Mouse (Mus musculus) brain, embryonic 14.5 days (tissue): ENCODE results near the gene Pianp. TPM values are rescaled to one million over a fixed set of nuclear protein-coding genes. Genes with fewer than 3 reads are reported as not detected.

Source experiments
- DNase-seq: peaks from one replicate; pipeline ENCODE4 v3.0.0-alpha.2; 2011; ENCODE audit warnings: low read depth
- CTCF ChIP-seq: fragments of 200-500 bp; IDR thresholded peaks from 2 replicates; pipeline ENCODE4 v1.5.1; 2012; ENCODE audit warnings: inconsistent platforms, mild to moderate bottlenecking, moderate library complexity, borderline replicate concordance; ENCODE audit not compliant: insufficient read depth, insufficient read length; ENCODE audit errors: extremely low read depth
- POLR2A ChIP-seq: fragments of 200-500 bp; IDR thresholded peaks from 2 replicates; pipeline ENCODE4 v1.6.1; 2012; ENCODE audit warnings: mild to moderate bottlenecking, inconsistent platforms, borderline replicate concordance; ENCODE audit not compliant: poor library complexity, insufficient read depth, insufficient read length, severe bottlenecking; ENCODE audit errors: extremely low read depth
- polyA plus RNA-seq: library from polyadenylated mRNA; depleted of rRNA; stranded (reverse); fragments of >200 nt; gene quantifications from 2 replicates; pipeline ENCODE4 v1.2.3, GENCODE M21; 2012; rRNA removed

Gene Pianp
- polyA plus RNA-seq, result 49.8 and 68.1 TPM in 2 replicates

DNA sequence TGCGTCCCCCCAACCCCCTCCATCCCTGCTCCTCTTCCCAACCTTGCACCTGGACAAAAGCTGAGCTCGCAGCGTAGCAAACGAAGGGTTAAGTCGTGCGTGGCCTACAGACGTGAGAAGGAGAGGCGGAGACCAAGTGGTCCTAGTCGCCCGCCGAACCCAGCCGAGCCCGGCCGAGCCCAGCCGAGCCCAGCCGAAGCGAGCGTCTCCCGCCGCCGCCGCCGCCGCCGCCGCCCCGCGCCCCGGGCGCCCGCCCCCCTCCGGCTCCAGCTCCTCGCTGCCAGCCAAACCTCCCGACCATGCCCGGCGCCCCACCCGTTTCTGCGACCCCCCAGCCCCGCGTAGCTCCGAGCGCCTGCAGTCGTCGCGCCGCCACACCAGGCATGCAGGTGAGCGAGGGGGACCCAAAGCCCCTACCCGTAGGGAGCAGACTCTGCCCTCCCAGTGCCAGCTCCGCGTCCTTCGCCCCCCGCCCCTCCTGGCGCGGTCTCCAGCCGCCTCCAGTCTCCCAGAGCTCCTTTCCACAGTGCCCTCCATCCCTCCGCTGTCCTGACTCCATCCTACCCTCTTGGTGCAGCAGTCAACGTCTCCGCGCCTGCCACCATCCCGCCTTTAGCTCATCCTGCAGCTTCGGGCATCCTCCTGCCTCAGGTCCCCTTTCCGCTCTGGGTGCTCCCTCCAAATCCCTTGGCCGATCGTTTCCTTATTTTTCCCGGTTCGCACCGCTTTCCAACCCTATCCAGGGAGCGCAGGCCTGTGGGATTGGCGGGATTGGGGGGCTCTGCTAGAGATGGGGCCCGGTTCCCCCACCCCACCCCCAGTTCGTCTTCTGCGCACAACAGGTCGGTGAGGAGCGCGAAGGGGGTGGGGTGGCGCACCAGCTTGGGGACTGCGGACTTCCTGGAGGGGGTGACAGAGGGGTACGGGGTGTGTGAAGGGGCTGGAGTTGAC, at the start of gene Pianp:
Gene Pianp (plus strand): TSS at position 144 of the 951 bp plus-strand sequence.
- peak; percentile 88 for DNase-seq
- TF ChIP-seq CTCF, result no peak
- no peak; the same call in 1 of the 2 replicates for TF ChIP-seq POLR2A

DNA sequence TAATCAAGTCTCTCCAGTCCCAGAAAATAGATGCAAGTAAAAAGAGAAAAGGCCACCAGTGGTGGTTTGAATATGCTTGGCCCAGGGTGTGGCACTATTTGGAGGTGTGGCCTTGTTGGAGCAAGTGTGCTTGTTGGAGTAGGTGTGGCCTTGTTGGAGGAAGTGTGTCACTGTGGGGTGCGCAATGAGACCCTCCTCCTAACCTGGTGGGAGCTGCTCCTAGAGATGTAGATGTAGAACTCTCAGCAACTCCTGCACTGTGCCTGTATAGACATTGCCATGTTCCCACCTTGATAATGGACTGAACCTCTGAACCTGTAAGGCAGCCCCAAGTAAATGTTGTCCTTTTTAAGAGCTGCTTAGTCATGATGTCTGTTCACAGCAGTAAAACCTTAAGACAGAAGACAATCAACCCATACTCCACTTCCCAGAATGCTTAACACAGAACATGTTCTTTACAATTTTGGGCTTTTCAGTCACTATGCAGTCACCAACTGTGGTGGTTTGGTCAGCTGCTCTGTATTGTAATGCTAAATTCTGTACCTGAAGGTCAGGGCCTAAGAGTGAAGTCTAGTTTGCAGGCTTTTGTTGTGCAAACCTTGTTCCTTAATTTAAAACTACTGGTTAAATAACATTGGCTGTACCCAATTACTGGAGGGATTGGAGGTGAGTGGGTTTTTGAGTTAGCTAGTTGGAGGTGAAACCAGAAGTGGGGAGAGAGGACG, 42.3 kb upstream of the Pianp start:
- no peak for DNase-seq
- TF ChIP-seq CTCF, result no peak
- no peak for TF ChIP-seq POLR2A

DNA sequence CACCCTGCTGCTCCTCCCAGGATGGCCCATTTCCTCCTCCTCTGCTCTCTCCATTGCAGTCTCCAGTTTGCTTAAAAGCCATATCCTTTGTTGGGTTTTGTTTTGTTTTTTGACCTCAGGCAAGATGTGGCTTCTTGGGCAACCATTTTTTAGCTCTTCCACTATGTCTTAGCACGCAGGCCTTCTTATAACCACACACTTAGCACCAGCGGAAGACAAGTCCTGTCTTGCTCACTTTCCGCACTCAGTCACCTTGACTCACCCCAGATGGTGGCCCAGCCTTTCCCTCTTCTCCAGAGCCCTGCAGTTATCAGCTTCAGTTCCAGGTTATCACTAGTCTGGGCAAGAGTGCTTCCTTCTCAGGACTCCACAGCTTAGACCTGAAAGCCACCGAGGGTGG, 41.3 kb upstream of the Pianp start:
- DNase-seq, result no peak

DNA sequence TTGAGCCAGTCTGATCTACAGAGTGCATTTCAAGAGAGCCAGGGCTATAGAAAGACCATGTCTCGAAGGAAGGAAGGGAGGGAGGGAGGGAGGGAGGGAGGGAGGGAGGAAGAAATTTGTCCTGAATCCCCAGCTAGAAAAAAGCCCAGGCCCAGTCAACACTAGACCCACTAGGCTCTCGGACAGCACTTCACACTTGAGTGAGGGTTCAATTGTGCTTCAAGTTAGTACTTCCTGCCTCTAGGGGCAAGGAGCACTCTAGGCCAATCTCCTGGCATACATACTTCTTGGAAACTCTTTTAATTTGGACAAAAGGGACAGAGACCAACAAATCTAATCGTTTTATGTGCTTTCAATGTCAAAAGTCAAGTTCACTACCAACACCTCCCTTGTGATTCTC, 38.4 kb upstream of the Pianp start:
- DNase-seq, result no peak
- no peak for TF ChIP-seq CTCF
- no peak for TF ChIP-seq POLR2A

More for the DNA sequence above, 41.3 kb upstream of the Pianp start:
- TF ChIP-seq POLR2A, result no peak
- no peak for TF ChIP-seq CTCF

DNA sequence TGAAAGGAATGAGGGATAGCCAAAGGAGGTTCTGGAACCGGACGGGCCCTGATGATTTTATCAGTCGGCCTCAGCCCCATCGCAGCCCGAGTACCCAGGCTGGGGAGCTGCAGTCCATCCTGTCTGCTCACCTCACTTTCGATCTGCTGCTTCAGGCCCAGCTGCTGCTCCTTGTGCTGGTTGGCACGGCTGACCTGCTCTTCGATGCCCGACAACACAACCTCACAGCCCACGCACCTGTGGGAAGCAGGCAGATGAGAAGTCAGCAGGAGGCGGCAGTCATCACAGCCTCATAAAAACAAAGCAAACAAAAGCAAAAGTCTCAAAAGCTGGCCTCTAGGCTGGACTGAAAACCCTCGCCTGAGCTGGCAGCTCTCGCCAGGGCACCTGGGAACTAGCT, 36.5 kb upstream of the Pianp start:
- no peak for TF ChIP-seq POLR2A
- no peak for TF ChIP-seq CTCF
- DNase-seq, result no peak

DNA sequence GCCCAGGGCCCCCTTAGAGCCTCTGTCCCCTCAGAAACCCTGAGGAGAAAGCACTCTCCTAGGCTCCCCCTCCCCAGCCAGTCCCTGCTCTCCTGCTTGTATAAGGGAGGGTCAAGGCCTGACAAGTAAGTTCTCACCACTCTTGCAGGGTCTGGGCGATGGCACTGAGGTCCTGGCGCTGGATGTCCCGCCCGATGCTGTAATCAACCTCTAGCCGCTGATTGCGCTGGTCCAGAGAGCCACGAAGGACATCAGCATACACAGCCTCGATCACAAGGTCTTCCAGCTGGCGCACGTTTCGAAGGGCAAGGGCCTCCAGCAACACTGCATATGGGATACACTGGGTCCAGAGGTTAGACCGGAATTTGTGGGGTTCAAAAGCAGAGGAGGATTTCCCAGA, 35.5 kb upstream of the Pianp start:
- no peak for DNase-seq
- no peak for TF ChIP-seq CTCF
- TF ChIP-seq POLR2A, result no peak

DNA sequence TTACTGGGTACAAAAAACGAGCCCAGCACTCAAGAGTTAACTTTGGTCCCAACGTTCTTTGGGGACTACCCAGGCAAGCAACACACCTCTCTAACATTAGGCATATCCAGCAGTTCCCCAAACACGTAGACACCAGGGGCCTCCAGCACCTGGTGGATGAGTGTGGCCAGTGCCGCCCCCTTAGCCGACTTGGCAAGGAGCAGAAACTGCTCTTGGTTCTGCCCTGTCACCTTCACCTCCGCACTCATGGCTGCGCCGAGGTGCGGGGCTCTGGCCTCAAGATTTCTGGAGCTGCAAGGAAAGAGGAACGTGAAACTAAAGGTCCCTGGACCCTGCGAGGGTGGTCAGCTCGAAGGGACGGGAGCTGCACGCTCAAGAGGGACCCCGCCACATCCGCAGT, 31.9 kb upstream of the Pianp start:
- DNase-seq, result no peak
- TF ChIP-seq POLR2A (no peak), CTCF (no peak)

DNA sequence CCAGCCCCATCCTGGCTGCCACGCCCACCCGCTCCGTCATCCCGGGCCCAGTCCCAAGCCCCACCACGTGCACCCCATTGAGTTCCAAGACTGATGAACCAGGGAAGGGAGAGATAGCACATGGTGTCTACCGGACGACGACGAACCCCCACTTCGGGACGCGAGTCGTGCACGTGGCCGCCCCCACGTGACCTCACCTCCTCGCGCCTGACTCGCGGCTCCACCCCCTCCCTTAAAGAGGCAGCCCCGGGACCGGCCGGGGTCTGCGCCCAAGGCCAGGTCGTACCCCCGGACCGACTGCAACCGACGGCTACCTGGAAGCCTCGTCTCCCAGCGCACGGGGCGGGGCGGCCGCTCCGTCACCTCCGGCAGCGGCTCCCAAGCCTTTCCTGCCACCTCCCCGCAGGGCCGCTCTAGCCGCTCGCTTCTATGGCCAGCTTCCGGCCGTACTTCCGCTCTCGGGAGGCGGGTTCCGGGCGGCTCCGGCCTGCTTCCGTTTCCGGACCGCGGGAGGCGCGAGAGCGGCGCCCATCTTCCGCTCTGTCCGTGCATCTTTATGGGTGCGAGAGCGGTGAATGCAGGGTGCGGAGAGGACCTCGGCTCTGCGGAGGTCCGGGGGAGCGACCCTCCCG, 31.3 kb upstream of the Pianp start, which contains the start of gene Cops7a:
Gene Cops7a (minus strand): TSS at position 451 of the 632 bp plus-strand sequence.
- TF ChIP-seq POLR2A (peak; percentile 73; the same call in 1 of the 2 replicates), CTCF (no peak)

DNA sequence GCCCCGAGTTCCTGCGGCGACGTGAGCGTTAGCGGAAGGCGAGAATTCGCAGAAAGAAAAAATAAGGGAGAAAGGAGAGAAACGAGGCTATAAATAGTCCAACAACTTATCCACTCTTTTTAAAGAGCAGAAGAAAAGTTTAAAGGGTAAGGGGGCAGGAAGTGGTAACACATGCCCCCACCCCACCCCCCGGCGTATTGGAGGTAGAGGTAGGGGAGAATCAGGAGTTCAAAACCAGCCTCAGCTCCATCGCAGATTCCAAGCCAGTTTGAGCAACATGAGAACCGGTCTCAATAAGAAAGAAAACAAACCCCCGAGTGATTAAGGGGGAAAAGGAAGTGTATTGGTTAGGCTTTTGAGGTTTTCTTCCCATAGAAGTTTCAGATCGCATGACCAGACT, 30.7 kb upstream of the Pianp start:
- DNase-seq, result no peak
- TF ChIP-seq POLR2A (no peak), CTCF (no peak)

More for the DNA sequence above, 31.3 kb upstream of the Pianp start, which contains the start of gene Cops7a:
- peak; percentile 99 for DNase-seq

DNA sequence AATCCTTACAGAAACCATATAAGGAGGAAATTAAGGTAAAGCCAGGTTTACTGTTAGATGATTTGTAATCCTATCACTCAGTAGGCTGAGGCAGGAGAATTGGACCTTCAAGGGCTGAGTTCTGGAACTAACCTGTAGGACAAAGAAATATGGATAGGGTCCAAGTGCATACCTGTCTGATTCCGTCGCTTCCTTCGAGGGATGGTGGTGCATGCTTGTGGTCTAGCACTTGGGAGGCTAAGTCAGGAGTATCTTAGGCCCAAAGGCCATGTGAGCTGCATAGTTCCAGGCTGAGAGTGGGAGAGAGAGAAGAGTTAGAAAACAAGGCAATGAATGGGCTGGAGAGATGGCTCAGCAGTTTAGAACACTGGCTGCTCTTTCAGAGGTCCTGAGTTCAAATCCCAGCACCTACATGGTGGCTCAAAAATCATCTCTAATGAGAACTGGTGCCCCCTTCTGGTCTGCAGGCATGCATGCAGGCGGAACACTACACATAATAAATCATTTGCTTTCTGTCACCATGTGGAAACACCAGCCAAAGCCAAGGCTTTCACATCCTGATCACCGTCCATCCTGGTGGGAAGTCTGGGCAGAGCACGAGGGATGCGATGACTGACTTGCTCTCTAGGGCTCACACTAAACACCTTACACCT, 29.9 kb upstream of the Pianp start:
- TF ChIP-seq POLR2A (no peak), CTCF (peak; percentile 27; the same call in 1 of the 2 replicates)
- DNase-seq, result no peak

DNA sequence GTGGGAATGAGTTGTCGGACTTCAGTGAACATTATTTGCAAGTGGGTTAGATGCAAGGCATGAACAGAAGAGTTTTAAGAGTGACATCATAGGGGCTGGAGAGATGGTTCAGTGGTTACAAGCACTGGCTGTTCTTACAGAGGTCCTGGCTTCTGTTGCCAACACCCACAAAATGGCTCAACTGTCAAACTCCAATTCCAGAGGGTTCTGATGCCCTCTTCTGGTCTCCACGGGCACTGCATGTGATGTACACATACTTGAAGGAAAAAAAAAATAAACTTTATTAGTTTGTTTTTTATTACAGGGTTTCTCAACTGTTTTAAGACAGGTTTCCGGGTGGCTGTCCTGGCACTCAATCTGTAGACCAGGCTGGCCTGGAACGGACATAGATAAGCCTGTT, 28.7 kb upstream of the Pianp start:
- DNase-seq, result peak; percentile 55
- TF ChIP-seq POLR2A (no peak), CTCF (peak; percentile 56; the same call in 1 of the 2 replicates)

DNA sequence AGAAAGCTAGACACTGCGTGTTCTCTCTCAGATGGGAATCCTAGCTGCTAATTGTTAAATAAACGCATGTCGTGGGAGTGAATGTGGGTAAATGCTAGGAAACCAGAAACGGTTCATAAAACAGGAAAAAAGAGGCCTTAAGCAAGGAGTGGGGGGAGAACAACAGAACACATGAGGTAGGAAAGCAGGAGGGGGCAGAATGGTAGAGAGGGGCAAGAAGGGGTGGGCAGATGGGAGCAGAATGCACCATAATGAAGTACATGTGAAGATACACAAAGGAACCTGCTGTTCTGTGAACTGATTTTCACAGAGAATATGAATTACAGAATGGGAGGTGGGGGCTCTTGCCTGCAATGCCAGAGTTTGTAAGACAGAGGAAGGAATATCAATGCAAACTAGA, 4.3 kb upstream of the Pianp start:
- no peak for TF ChIP-seq CTCF
- DNase-seq, result peak; percentile 79
